Mouse (Mus musculus) adrenal gland, postnatal 36 days (tissue): ENCODE measurements at regions not wholly inside any gene's neighbourhood (a gene's known extent, or its start where the extent isn't known, plus 50 kb on each side); places are given as distances from the start of the nearest gene placed in this dataset.
A peak's percentile ranks its signal among the peaks of the same experiment; 100 is the strongest.

Experiments
- DNase-seq, 2 experiments: peaks; one replicate each; pipeline ENCODE4 v3.0.0; 2021; ENCODE audit warnings: mixed read lengths in 1 of 2

- no peak for DNase-seq
Measured at GRCm38 (mm10) chr2:101206637-101207036, 417.9 kb upstream of the Rag2 start.

GRCm38 (mm10) chr2:101209136-101209535, 415.4 kb upstream of the Rag2 start:
- no peak for DNase-seq

GRCm38 (mm10) chr2:101220759-101221158, 403.8 kb upstream of the Rag2 start:
- DNase-seq: no peak

GRCm38 (mm10) chr2:101242983-101243382, 381.5 kb upstream of the Rag2 start:
- DNase-seq: no peak

- DNase-seq: no peak
Measured at GRCm38 (mm10) chr2:101247133-101247532, 377.4 kb upstream of the Rag2 start.

- DNase-seq: no peak
Measured at GRCm38 (mm10) chr2:101252228-101252627, 372.3 kb upstream of the Rag2 start.

GRCm38 (mm10) chr2:101256464-101256863, 368.1 kb upstream of the Rag2 start:
- no peak for DNase-seq

- no peak for DNase-seq
Measured at GRCm38 (mm10) chr2:101263934-101264333, 360.6 kb upstream of the Rag2 start.

GRCm38 (mm10) chr2:101266685-101267374, 357.7 kb upstream of the Rag2 start:
- DNase-seq: no peak

- no peak for DNase-seq
Measured at GRCm38 (mm10) chr2:101274045-101274664, 350.4 kb upstream of the Rag2 start.

GRCm38 (mm10) chr2:101284886-101285285, 339.6 kb upstream of the Rag2 start:
- DNase-seq: no peak

- no peak for DNase-seq
Measured at GRCm38 (mm10) chr2:101288119-101288518, 336.4 kb upstream of the Rag2 start.

- no peak for DNase-seq
Measured at GRCm38 (mm10) chr2:101289168-101289567, 335.4 kb upstream of the Rag2 start.

GRCm38 (mm10) chr2:101290738-101291137, 333.8 kb upstream of the Rag2 start:
- DNase-seq: no peak

GRCm38 (mm10) chr2:101295678-101296368, 328.7 kb upstream of the Rag2 start:
- peak; percentile 4 to 5 for DNase-seq

GRCm38 (mm10) chr2:101296369-101296682, 328.2 kb upstream of the Rag2 start:
- DNase-seq: no peak

- no peak for DNase-seq
Measured at GRCm38 (mm10) chr2:101296778-101297177, 327.7 kb upstream of the Rag2 start.

- DNase-seq: no peak
Measured at GRCm38 (mm10) chr2:101299126-101299525, 325.4 kb upstream of the Rag2 start.

GRCm38 (mm10) chr2:101300106-101300505, 324.4 kb upstream of the Rag2 start:
- no peak for DNase-seq

GRCm38 (mm10) chr2:101321286-101321914, 303.1 kb upstream of the Rag2 start:
- no peak for DNase-seq

GRCm38 (mm10) chr2:101356709-101357108, 267.8 kb upstream of the Rag2 start:
- no peak for DNase-seq

GRCm38 (mm10) chr2:101364256-101364655, 260.3 kb upstream of the Rag2 start:
- no peak for DNase-seq

GRCm38 (mm10) chr2:101368278-101368677, 256.2 kb upstream of the Rag2 start:
- peak in 1 of 2 experiments; percentile 7 for DNase-seq
